In the genomic region with DNA sequence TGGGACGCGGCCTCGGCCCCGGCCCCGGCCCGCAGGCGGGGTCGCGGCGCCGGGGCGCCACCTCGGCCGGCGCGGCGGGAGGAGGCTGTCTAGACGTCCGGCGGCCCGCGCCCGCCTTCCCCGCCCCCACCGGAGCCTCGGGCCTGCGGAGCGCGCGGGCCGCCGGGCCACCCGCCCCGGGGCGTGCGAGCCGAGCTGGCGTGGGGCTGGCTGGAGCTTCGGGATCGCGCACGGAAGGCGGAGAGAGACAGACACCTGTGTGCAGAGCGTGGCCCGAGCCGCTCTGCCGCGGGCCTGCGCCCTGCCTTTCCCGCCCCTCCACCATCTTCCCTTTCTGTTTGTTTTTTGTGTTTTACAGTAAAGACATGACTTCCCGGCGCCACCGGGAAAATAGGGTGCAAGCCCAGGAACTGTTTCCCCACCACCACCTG, we compare ENCODE assay signal across 8 mouse cellular contexts. TPM values are rescaled to one million over a fixed set of nuclear protein-coding genes. Genes with fewer than 3 reads are reported as not detected.
DNase-seq lines count a peak whose midpoint lies in the region; ATAC-seq and TF ChIP-seq lines count a peak whose summit lies in the region.

No protein-coding gene starts in this region.

- H3K27ac ChIP-seq in embryonic facial prominence, embryonic 15.5 days (replicated peaks): peak overlapping the region; percentile 98
- H3K27ac ChIP-seq in heart, embryonic 12.5 days (ENCODE audit: poor library complexity, severe bottlenecking): peak overlapping the region; percentile 97
- H3K27ac ChIP-seq in kidney, embryonic 16.5 days (ENCODE audit: low read length): peak overlapping the region; percentile 98
- peak overlapping the region; percentile 98 for H3K27ac ChIP-seq in liver, embryonic 12.5 days

- no peaks in the 10 kb centered on the region for H3K27me3 ChIP-seq in embryonic facial prominence, embryonic 15.5 days
- H3K27me3 ChIP-seq in heart, embryonic 12.5 days (replicated peaks): no peaks in the 10 kb centered on the region
- no peaks in the 10 kb centered on the region for H3K27me3 ChIP-seq in kidney, embryonic 16.5 days (ENCODE audit: insufficient read depth, low read length)
- no peaks in the 10 kb centered on the region for H3K27me3 ChIP-seq in liver, embryonic 12.5 days (replicated peaks)
- no peaks in the 10 kb centered on the region for H3K27me3 ChIP-seq in myocyte (ENCODE audit: control insufficient read depth, insufficient read depth, insufficient read length)

- ATAC-seq in embryonic facial prominence, embryonic 15.5 days (ENCODE audit: insufficient number of reproducible peaks, low FRiP score, low TSS enrichment, low read depth): peak; percentile 8; the same call in 1 of the 2 replicates
- peak; percentile 59 for ATAC-seq in heart, embryonic 12.5 days (ENCODE audit: insufficient number of reproducible peaks, low FRiP score)
- peak; percentile 21 for ATAC-seq in kidney, embryonic 16.5 days (ENCODE audit: low FRiP score, low TSS enrichment)
- peak; percentile 14 for ATAC-seq in liver, embryonic 12.5 days

- peak overlapping the region; percentile 90 for H3ac ChIP-seq in myocyte (ENCODE audit: control insufficient read depth, insufficient read length)

- WGBS in embryonic facial prominence, embryonic 15.5 days: 0% methylated on average over 36 of the region's 53 CpGs
- under 1% methylated on average over 52 of the region's 53 CpGs for WGBS in heart, embryonic 12.5 days
- under 1% methylated on average over 41 of the region's 53 CpGs for WGBS in kidney, embryonic 16.5 days
- WGBS in liver, embryonic 12.5 days (ENCODE audit: insufficient replicate concordance): under 1% methylated on average over 29 of the region's 53 CpGs

- H3K36me3 ChIP-seq in embryonic facial prominence, embryonic 15.5 days: peaks cover 17% of the 10 kb centered on the region
- H3K36me3 ChIP-seq in heart, embryonic 12.5 days: peaks cover 19% of the 10 kb centered on the region
- H3K36me3 ChIP-seq in kidney, embryonic 16.5 days (ENCODE audit: insufficient read depth, low read length): peaks cover 17% of the 10 kb centered on the region
- peaks cover 38% of the 10 kb centered on the region for H3K36me3 ChIP-seq in liver, embryonic 12.5 days
- peaks cover 31% of the 10 kb centered on the region for H3K36me3 ChIP-seq in myocyte (ENCODE audit: control insufficient read depth, insufficient read depth)

- peaks cover 11% of the 10 kb centered on the region for H3K4me1 ChIP-seq in embryonic facial prominence, embryonic 15.5 days
- peaks cover 13% of the 10 kb centered on the region; the same call in 1 of the 2 replicates for H3K4me1 ChIP-seq in heart, embryonic 12.5 days (replicated peaks)
- H3K4me1 ChIP-seq in kidney, embryonic 16.5 days (ENCODE audit: insufficient read depth, low read length): peaks cover 18% of the 10 kb centered on the region
- peaks cover 24% of the 10 kb centered on the region for H3K4me1 ChIP-seq in liver, embryonic 12.5 days

- DNase-seq in heart, adult 11 months: peak; percentile 95
- no peak for DNase-seq in heart, adult 8-10 months (ENCODE audit: low spot score)
- peak; percentile 59 to 82 for DNase-seq in spleen, postnatal 4 days (ENCODE audit: low spot score in 2 of 2)

- peak overlapping the region; percentile 55 for H3K4me2 ChIP-seq in embryonic facial prominence, embryonic 15.5 days (replicated peaks)
- H3K4me2 ChIP-seq in heart, embryonic 12.5 days: peak overlapping the region; percentile 74
- peak overlapping the region; percentile 72 for H3K4me2 ChIP-seq in kidney, embryonic 16.5 days (replicated peaks; ENCODE audit: low read depth, low read length)
- peak overlapping the region; percentile 81 for H3K4me2 ChIP-seq in liver, embryonic 12.5 days
- H3K4me2 ChIP-seq in myocyte (ENCODE audit: low read depth): peak overlapping the region; percentile 61

- H3K9ac ChIP-seq in embryonic facial prominence, embryonic 15.5 days: peak overlapping the region; percentile 90
- peak overlapping the region; percentile 94 for H3K9ac ChIP-seq in heart, embryonic 12.5 days
- peak overlapping the region; percentile 89 for H3K9ac ChIP-seq in kidney, embryonic 16.5 days (replicated peaks; ENCODE audit: low read length)
- H3K9ac ChIP-seq in liver, embryonic 12.5 days: peak overlapping the region; percentile 87

- H3K4me3 ChIP-seq in embryonic facial prominence, embryonic 15.5 days (replicated peaks): peak overlapping the region; percentile 98
- peak overlapping the region; percentile 84 for H3K4me3 ChIP-seq in heart, embryonic 12.5 days
- peak overlapping the region; percentile 86 for H3K4me3 ChIP-seq in kidney, embryonic 16.5 days (ENCODE audit: low read length)
- peak overlapping the region; percentile 98 for H3K4me3 ChIP-seq in liver, embryonic 12.5 days
- peak overlapping the region; percentile 88 for H3K4me3 ChIP-seq in myocyte

- H3K9me3 ChIP-seq in embryonic facial prominence, embryonic 15.5 days (replicated peaks): no peaks in the 10 kb centered on the region
- H3K9me3 ChIP-seq in heart, embryonic 12.5 days (replicated peaks): no peaks in the 10 kb centered on the region
- H3K9me3 ChIP-seq in kidney, embryonic 16.5 days (ENCODE audit: low read length): no peaks in the 10 kb centered on the region
- H3K9me3 ChIP-seq in liver, embryonic 12.5 days (replicated peaks): no peaks in the 10 kb centered on the region

- peak; percentile 21 for TF ChIP-seq POLR2A in myocyte (IDR thresholded peaks at IDR 0.05; ENCODE audit: insufficient read length, low read depth)

- H3K79me2 ChIP-seq in myocyte (ENCODE audit: control insufficient read depth, insufficient read depth): peaks cover 73% of the 10 kb centered on the region

TF ChIP-seq in myocyte, 11 proteins besides CTCF, POLR2A, EP300 and RAD21:
- TF ChIP-seq REST (IDR thresholded peaks at IDR 0.05; ENCODE audit: insufficient read depth, insufficient read length) (no peak), MYOG (IDR thresholded peaks at IDR 0.05; ENCODE audit: control insufficient read depth in 1 of 3, insufficient read depth in 1 of 3, insufficient read length in 2 of 3, low read depth in 2 of 3) (peak in 1 of 3 experiments; percentile 27), SRF (IDR thresholded peaks at IDR 0.05; ENCODE audit: control insufficient read depth, insufficient read length, low read depth) (no peak), TCF12 (IDR thresholded peaks at IDR 0.05; ENCODE audit: insufficient read depth, poor library complexity, severe bottlenecking) (no peak), MYOD1 (IDR thresholded peaks at IDR 0.05; ENCODE audit: control insufficient read depth in 1 of 3, insufficient read length in 2 of 3, low read depth in 2 of 3) (peak in 1 of 3 experiments; percentile 36), MAX (IDR thresholded peaks at IDR 0.05; ENCODE audit: low read depth) (no peak), CEBPB (IDR thresholded peaks at IDR 0.05; ENCODE audit: insufficient read depth, poor library complexity, severe bottlenecking) (no peak), USF1 (IDR thresholded peaks at IDR 0.05; ENCODE audit: low read depth) (no peak), POLR2AphosphoS2 (IDR thresholded peaks at IDR 0.05; ENCODE audit: insufficient read length, low read depth) (no peak), TCF3 (IDR thresholded peaks at IDR 0.05; ENCODE audit: insufficient read length, low read depth) (no peak), E2F4 (IDR thresholded peaks at IDR 0.05; ENCODE audit: insufficient read depth) (no peak)

RNA-seq across cellular contexts. Expression of a gene that starts 0.7 kb away (rescaled TPM):
- 10 to 100 TPM; 29.4 to 42.2 (median 38.7) TPM for total RNA-seq in heart, adult 8-10 months (2022)
- polyA plus RNA-seq in embryonic facial prominence, embryonic 15.5 days (2015; fragmentation: Nextera tagmentation; extraction: Ambion mirVana): 68.8 and 69.7 TPM in 2 replicates
- 78.3 and 80.8 TPM in 2 replicates for polyA plus RNA-seq in heart, embryonic 12.5 days (2016; fragmentation: Nextera tagmentation; extraction: Ambion mirVana)
- 86.1 and 88.9 TPM in 2 replicates for polyA plus RNA-seq in kidney, embryonic 16.5 days (2015; fragmentation: Nextera tagmentation; extraction: Ambion mirVana)
- 40.1 and 42.4 TPM in 2 replicates for polyA plus RNA-seq in liver, embryonic 12.5 days (2016; fragmentation: Nextera tagmentation; extraction: Ambion mirVana)
- 20.5 TPM for polyA plus RNA-seq in myocyte (2012; fragmentation: generic; extraction: Trizol)

RNA-seq across cellular contexts. Expression of a gene that starts 1.0 kb away (rescaled TPM):
- 10 to 100 TPM in 1 of 4 experiments, 1 to 10 TPM in 3; 8.8 to 10.0 (median 9.6) TPM for total RNA-seq in heart, adult 8-10 months (2022)
- polyA plus RNA-seq in embryonic facial prominence, embryonic 15.5 days (2015; fragmentation: Nextera tagmentation; extraction: Ambion mirVana): 5.6 and 5.8 TPM in 2 replicates
- polyA plus RNA-seq in heart, embryonic 12.5 days (2016; fragmentation: Nextera tagmentation; extraction: Ambion mirVana): 10.0 and 10.3 TPM in 2 replicates
- polyA plus RNA-seq in kidney, embryonic 16.5 days (2015; fragmentation: Nextera tagmentation; extraction: Ambion mirVana): 5.9 and 6.4 TPM in 2 replicates
- 5.0 and 5.4 TPM in 2 replicates for polyA plus RNA-seq in liver, embryonic 12.5 days (2016; fragmentation: Nextera tagmentation; extraction: Ambion mirVana)
- 1.3 TPM for polyA plus RNA-seq in myocyte (2012; fragmentation: generic; extraction: Trizol)

Comparison
In these comparisons a context has a peak if more than half of its experiments do, and no peak if none do; other contexts are left out.
1. ATAC-seq: peak in every context shown above with its lines; median percentile 59 in heart, embryonic 12.5 days; 21 in kidney, embryonic 16.5 days; 14 in liver, embryonic 12.5 days; 8 in embryonic facial prominence, embryonic 15.5 days.